Mouse (Mus musculus) adrenal gland, postnatal 36 days (tissue): ENCODE results near the gene Akap13. TPM values are rescaled to one million over a fixed set of nuclear protein-coding genes. Genes with fewer than 3 reads are reported as not detected.
A peak's percentile ranks its signal among the peaks of the same experiment; 100 is the strongest.

Experiments used
- DNase-seq, 2 experiments: peaks; one replicate each; pipeline ENCODE4 v3.0.0; 2021; ENCODE audit warnings: mixed read lengths in 1 of 2
- total RNA-seq, 2 experiments: library from RNA; stranded (reverse); gene quantifications; 2 replicates each; pipeline ENCODE4 v1.2.3; 2021

Gene Akap13
- total RNA-seq, 2 experiments from 2014 or later, result 56.6 to 73.3 TPM

GRCm38 (mm10) chr7:75516716-75517619 is 61.6 kb downstream of the Akap13 start:
- DNase-seq, result no peak

- peak; percentile 62 to 66 for DNase-seq
Measured at GRCm38 (mm10) chr7:75520531-75520930, 65.2 kb downstream of the Akap13 start.

- DNase-seq, result no peak
Measured at GRCm38 (mm10) chr7:75521199-75521598, 65.9 kb downstream of the Akap13 start.

- no peak for DNase-seq
Measured at GRCm38 (mm10) chr7:75522226-75522625, 66.9 kb downstream of the Akap13 start.

- no peak for DNase-seq
Measured at GRCm38 (mm10) chr7:75524789-75525569, 69.6 kb downstream of the Akap13 start.

GRCm38 (mm10) chr7:75525716-75526401 is 70.5 kb downstream of the Akap13 start:
- peak; percentile 66 to 73 for DNase-seq

GRCm38 (mm10) chr7:75528751-75529150 is 73.4 kb downstream of the Akap13 start:
- no peak for DNase-seq

GRCm38 (mm10) chr7:75529857-75530437 is 74.6 kb downstream of the Akap13 start:
- DNase-seq, result no peak

GRCm38 (mm10) chr7:75530642-75531041 is 75.3 kb downstream of the Akap13 start:
- no peak for DNase-seq

GRCm38 (mm10) chr7:75533079-75533478 is 77.7 kb downstream of the Akap13 start:
- DNase-seq, result no peak

GRCm38 (mm10) chr7:75536298-75536697 is 81.0 kb downstream of the Akap13 start:
- DNase-seq, result no peak

GRCm38 (mm10) chr7:75537567-75537966 is 82.2 kb downstream of the Akap13 start:
- DNase-seq, result no peak

- no peak for DNase-seq
Measured at GRCm38 (mm10) chr7:75538513-75538912, 83.2 kb downstream of the Akap13 start.

GRCm38 (mm10) chr7:75539168-75539567 is 83.8 kb downstream of the Akap13 start:
- no peak for DNase-seq

- no peak for DNase-seq
Measured at GRCm38 (mm10) chr7:75549856-75550255, 94.5 kb downstream of the Akap13 start.

- no peak for DNase-seq
Measured at GRCm38 (mm10) chr7:75550791-75551336, 95.5 kb downstream of the Akap13 start.

GRCm38 (mm10) chr7:75553002-75553666 is 97.8 kb downstream of the Akap13 start:
- no peak for DNase-seq

- no peak for DNase-seq
Measured at GRCm38 (mm10) chr7:75553667-75554045, 98.3 kb downstream of the Akap13 start.

GRCm38 (mm10) chr7:75554065-75554464 is 98.7 kb downstream of the Akap13 start:
- DNase-seq, result no peak

GRCm38 (mm10) chr7:75555940-75556339 is 100.6 kb downstream of the Akap13 start:
- peak in 1 of 2 experiments; percentile 20 for DNase-seq

- DNase-seq, result no peak
Measured at GRCm38 (mm10) chr7:75558225-75558624, 102.9 kb downstream of the Akap13 start.
